Mouse (Mus musculus): ENCODE results near the gene Fam217a. TPM values are rescaled to one million over a fixed set of nuclear protein-coding genes. Genes with fewer than 3 reads are reported as not detected.

Gene Fam217a
- 5.1 TPM for polyA plus RNA-seq (2014; fragmentation: Illumina TruSeq; extraction: RNeasy Lipid Tissue Mini Kit (QIAGEN cat#74804); ENCODE audit: low read depth, low replicate concordance)

DNA sequence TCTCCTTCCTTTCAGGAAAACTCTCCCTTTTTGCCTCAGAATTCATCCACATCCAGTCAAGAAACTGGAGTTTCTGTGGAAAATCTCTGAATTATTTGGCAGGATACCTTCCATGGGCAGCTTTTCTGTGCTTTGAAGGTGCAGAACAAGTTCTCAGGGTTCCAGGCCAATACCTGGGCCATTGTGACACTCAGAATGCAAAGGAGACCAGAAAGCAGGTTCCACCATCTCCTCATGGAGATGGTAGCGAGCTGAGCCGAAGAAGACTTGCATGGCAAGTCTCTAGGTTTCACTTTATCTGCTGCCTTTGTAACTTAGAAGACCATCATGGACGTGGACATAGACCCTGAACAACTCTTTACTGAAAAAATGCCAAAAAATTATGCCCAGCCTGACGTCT lies at the start of gene Fam217a, which contains the start of gene 4933417A18Rik:
Gene Fam217a (minus strand): TSS at position 101 of the 400 bp plus-strand sequence.
Gene 4933417A18Rik (plus strand): TSS at position 200 of the 400 bp plus-strand sequence.

GRCm38 (mm10) chr13:34963511-34964397 lies 39.6 kb upstream of the Fam217a start, which contains the start of gene Eci3:
Eci3 (minus strand) TSS chr13:34963810.

GRCm38 (mm10) chr13:34875166-34875710 lies 48.9 kb downstream of the Fam217a start, which contains the start of gene Prpf4b:
Prpf4b (plus strand) TSS chr13:34875302.

Other genes with a start within 250 kb of the Fam217a start
- not detected for gene Fam50b, start 189.5 kb downstream of the Fam217a start, polyA plus RNA-seq (2014; fragmentation: Illumina TruSeq; extraction: RNeasy Lipid Tissue Mini Kit (QIAGEN cat#74804); ENCODE audit: low read depth, low replicate concordance)
- 136 TPM for gene Prpf4b, start 49.0 kb downstream of the Fam217a start, polyA plus RNA-seq (2014; fragmentation: Illumina TruSeq; extraction: RNeasy Lipid Tissue Mini Kit (QIAGEN cat#74804); ENCODE audit: low read depth, low replicate concordance)
- gene 4933417A18Rik, start 99 bp upstream of the Fam217a start, polyA plus RNA-seq (2014; fragmentation: Illumina TruSeq; extraction: RNeasy Lipid Tissue Mini Kit (QIAGEN cat#74804); ENCODE audit: low read depth, low replicate concordance) = not detected
- gene Eci3, start 39.5 kb upstream of the Fam217a start, polyA plus RNA-seq (2014; fragmentation: Illumina TruSeq; extraction: RNeasy Lipid Tissue Mini Kit (QIAGEN cat#74804); ENCODE audit: low read depth, low replicate concordance) = 4.4 TPM
- gene Eci2, start 102.8 kb upstream of the Fam217a start, polyA plus RNA-seq (2014; fragmentation: Illumina TruSeq; extraction: RNeasy Lipid Tissue Mini Kit (QIAGEN cat#74804); ENCODE audit: low read depth, low replicate concordance) = 117 TPM

Measured in adrenal gland, adult 10 weeks (tissue).